ENCODE assay signal across 7 mouse cellular contexts in genomic region chr1:136550851-136551540, GRCm38 (mm10).
A peak's percentile ranks its signal among the peaks of the same experiment; 100 is the strongest.
DNase-seq lines count a peak whose midpoint lies in the region; ATAC-seq lines count a peak whose summit lies in the region.

No protein-coding gene starts in this region.

- 29% methylated on average over 16 of the region's 16 CpGs for WGBS in forebrain, embryonic 13.5 days
- 30% methylated on average over 16 of the region's 16 CpGs for WGBS in hindbrain, embryonic 14.5 days
- 27% methylated on average over 16 of the region's 16 CpGs for WGBS in midbrain, embryonic 12.5 days

- no peak overlapping the region for H3K4me3 ChIP-seq in forebrain, embryonic 13.5 days
- H3K4me3 ChIP-seq in hindbrain, embryonic 14.5 days (replicated peaks; ENCODE audit: low read length) = no peak overlapping the region
- no peak overlapping the region for H3K4me3 ChIP-seq in midbrain, embryonic 12.5 days

- peak; percentile 70 for ATAC-seq in forebrain, embryonic 13.5 days
- ATAC-seq in hindbrain, embryonic 14.5 days (ENCODE audit: low FRiP score) = peak; percentile 66; the same call in 1 of the 2 replicates
- ATAC-seq in midbrain, embryonic 12.5 days (ENCODE audit: low FRiP score, low read depth) = peak; percentile 73; the same call in 1 of the 2 replicates

- H3K9me3 ChIP-seq in forebrain, embryonic 13.5 days (replicated peaks) = no peaks in the 10 kb centered on the region
- H3K9me3 ChIP-seq in hindbrain, embryonic 14.5 days (ENCODE audit: control insufficient read depth, low read length) = no peaks in the 10 kb centered on the region
- no peaks in the 10 kb centered on the region for H3K9me3 ChIP-seq in midbrain, embryonic 12.5 days

- no peak overlapping the region for H3K9ac ChIP-seq in forebrain, embryonic 13.5 days
- H3K9ac ChIP-seq in hindbrain, embryonic 14.5 days = no peak overlapping the region
- no peak overlapping the region for H3K9ac ChIP-seq in midbrain, embryonic 12.5 days (replicated peaks)

- H3K27me3 ChIP-seq in forebrain, embryonic 13.5 days = no peaks in the 10 kb centered on the region
- H3K27me3 ChIP-seq in hindbrain, embryonic 14.5 days (ENCODE audit: control insufficient read depth, insufficient read depth, low read length) = no peaks in the 10 kb centered on the region
- no peaks in the 10 kb centered on the region for H3K27me3 ChIP-seq in midbrain, embryonic 12.5 days

- H3K27ac ChIP-seq in forebrain, embryonic 13.5 days = no peak overlapping the region
- no peak overlapping the region for H3K27ac ChIP-seq in hindbrain, embryonic 14.5 days
- no peak overlapping the region for H3K27ac ChIP-seq in midbrain, embryonic 12.5 days (replicated peaks)

- no peaks in the 10 kb centered on the region for H3K4me1 ChIP-seq in forebrain, embryonic 13.5 days
- H3K4me1 ChIP-seq in hindbrain, embryonic 14.5 days (replicated peaks; ENCODE audit: control insufficient read depth, insufficient read depth, low read length) = no peaks in the 10 kb centered on the region
- H3K4me1 ChIP-seq in midbrain, embryonic 12.5 days = no peaks in the 10 kb centered on the region

- peak; percentile 74 for DNase-seq in Muller cell, postnatal 12 days (ENCODE audit: inconsistent ontology term)
- DNase-seq in c-Kit-positive CD71-positive TER-119-positive erythroid progenitor cells, embryonic 14.5 days (ENCODE audit: low spot score) = peak; percentile 55
- peak; percentile 93 for DNase-seq in hindbrain, embryonic 14.5 days (ENCODE audit: low spot score)
- peak; percentile 87 to 91 for DNase-seq in left cerebral cortex, adult 18-20 months (ENCODE audit: low spot score in 2 of 2)
- DNase-seq in skeletal muscle tissue, adult 2 months (ENCODE audit: low read depth, low spot score) = peak; percentile 63

- no peak overlapping the region for H3K4me2 ChIP-seq in forebrain, embryonic 13.5 days
- no peak overlapping the region for H3K4me2 ChIP-seq in hindbrain, embryonic 14.5 days (replicated peaks)
- no peak overlapping the region for H3K4me2 ChIP-seq in midbrain, embryonic 12.5 days (replicated peaks)

- H3K36me3 ChIP-seq in forebrain, embryonic 13.5 days (ENCODE audit: poor library complexity, severe bottlenecking) = no peaks in the 10 kb centered on the region
- H3K36me3 ChIP-seq in hindbrain, embryonic 14.5 days (replicated peaks; ENCODE audit: control insufficient read depth, insufficient read depth) = no peaks in the 10 kb centered on the region
- H3K36me3 ChIP-seq in midbrain, embryonic 12.5 days = no peaks in the 10 kb centered on the region
